ENCODE assay signal across 11 mouse cellular contexts in genomic region chr4:117587447-117587846, GRCm38 (mm10). TPM values are rescaled to one million over a fixed set of nuclear protein-coding genes. Genes with fewer than 3 reads are reported as not detected.
A peak's percentile ranks its signal among the peaks of the same experiment; 100 is the strongest.
DNase-seq lines count a peak whose midpoint lies in the region; ATAC-seq and TF ChIP-seq lines count a peak whose summit lies in the region.
"Had no signal": no experiment of that assay in that cellular context is flagged by ENCODE, and none has a peak within 500 bp of the region (broad histone marks: within the 10 kb centered on the region; RNA-seq: fewer than 3 reads in every experiment).

No protein-coding gene starts in this region.

- no peak overlapping the region for H3K4me2 ChIP-seq in kidney, postnatal 0 days (ENCODE audit: low read length)
- no peak overlapping the region for H3K4me2 ChIP-seq in kidney, embryonic 15.5 days
- no peak overlapping the region for H3K4me2 ChIP-seq in limb, embryonic 14.5 days (replicated peaks; ENCODE audit: low read depth, low read length, severe bottlenecking)
- H3K4me2 ChIP-seq: embryonic facial prominence, embryonic 13.5 days; neural tube, embryonic 12.5 days had no signal

- DNase-seq in cerebellum, postnatal 10 days: peak; percentile 49 to 59
- DNase-seq in cerebellum, adult 11-12 months: no peak
- peak; percentile 37 for DNase-seq in kidney, postnatal 0 days (ENCODE audit: low spot score)
- peak; percentile 66 for DNase-seq in brain, embryonic 14.5 days (ENCODE audit: low read depth)
- DNase-seq in limb, embryonic 14.5 days (ENCODE audit: low spot score): no peak
- no peak for DNase-seq in adrenal gland, adult 18-20 months (ENCODE audit: low spot score in 2 of 2)
- DNase-seq: kidney, adult 18-20 months had no signal

- H3K4me3 ChIP-seq in kidney, postnatal 0 days (replicated peaks; ENCODE audit: low read depth, low read length): no peak overlapping the region
- H3K4me3 ChIP-seq in kidney, embryonic 15.5 days (replicated peaks): no peak overlapping the region
- H3K4me3 ChIP-seq in limb, embryonic 14.5 days (replicated peaks; ENCODE audit: low read length): no peak overlapping the region
- H3K4me3 ChIP-seq: embryonic facial prominence, embryonic 13.5 days; neural tube, embryonic 12.5 days had no signal

- H3K4me1 ChIP-seq in kidney, postnatal 0 days (replicated peaks; ENCODE audit: insufficient read depth, low read length): no peaks in the 10 kb centered on the region
- H3K4me1 ChIP-seq in kidney, embryonic 15.5 days: no peaks in the 10 kb centered on the region
- H3K4me1 ChIP-seq in limb, embryonic 14.5 days (ENCODE audit: control insufficient read depth, insufficient read depth, low read length): peaks cover 6% of the 10 kb centered on the region

- TF ChIP-seq CTCF in kidney, postnatal 0 days (IDR thresholded peaks at IDR 0.05; ENCODE audit: low read depth): peak; percentile 64
- peak; percentile 50; the same call in 1 of the 2 replicates for TF ChIP-seq CTCF in brain, embryonic 14.5 days (IDR thresholded peaks at IDR 0.05; ENCODE audit: borderline replicate concordance, extremely low read depth, insufficient read depth, insufficient read length)

- no peak overlapping the region for H3K27ac ChIP-seq in kidney, postnatal 0 days
- no peak overlapping the region for H3K27ac ChIP-seq in kidney, embryonic 15.5 days
- no peak overlapping the region for H3K27ac ChIP-seq in limb, embryonic 14.5 days (replicated peaks; ENCODE audit: low read depth, low read length)
- H3K27ac ChIP-seq: embryonic facial prominence, embryonic 13.5 days; neural tube, embryonic 12.5 days had no signal

- ATAC-seq in kidney, postnatal 0 days (replicated peaks; ENCODE audit: low FRiP score, low read depth): no peak
- no peak for ATAC-seq in kidney, embryonic 15.5 days (replicated peaks; ENCODE audit: low FRiP score)
- peak; percentile 58; the same call in 1 of the 2 replicates for ATAC-seq in limb, embryonic 14.5 days (ENCODE audit: low FRiP score, low read depth)
- no peak for ATAC-seq in monocyte, adult 5-6 weeks (replicated peaks; ENCODE audit: insufficient number of reproducible peaks, low FRiP score, low TSS enrichment, poor library complexity, severe bottlenecking)

- no peaks in the 10 kb centered on the region for H3K9me3 ChIP-seq in kidney, postnatal 0 days (replicated peaks; ENCODE audit: low read length)
- H3K9me3 ChIP-seq in kidney, embryonic 15.5 days (replicated peaks): no peaks in the 10 kb centered on the region
- no peaks in the 10 kb centered on the region for H3K9me3 ChIP-seq in limb, embryonic 14.5 days (ENCODE audit: control insufficient read depth, low read length)
- H3K9me3 ChIP-seq: embryonic facial prominence, embryonic 13.5 days; neural tube, embryonic 12.5 days had no signal

- H3K9ac ChIP-seq in kidney, postnatal 0 days (ENCODE audit: low read depth, low read length): no peak overlapping the region
- H3K9ac ChIP-seq in kidney, embryonic 15.5 days: no peak overlapping the region
- H3K9ac ChIP-seq in limb, embryonic 14.5 days (ENCODE audit: low read depth, low read length, severe bottlenecking): no peak overlapping the region
- H3K9ac ChIP-seq: embryonic facial prominence, embryonic 13.5 days; neural tube, embryonic 12.5 days had no signal

- 29% methylated on average over 4 of the region's 4 CpGs for whole genome bisulfite sequencing in kidney, postnatal 0 days
- 56% methylated on average over 4 of the region's 4 CpGs for WGBS in kidney, embryonic 15.5 days
- 22% methylated on average over 4 of the region's 4 CpGs for WGBS in limb, embryonic 14.5 days

- H3K36me3 ChIP-seq in kidney, postnatal 0 days (ENCODE audit: insufficient read depth, low read length): peaks cover 43% of the 10 kb centered on the region
- peaks cover 86% of the 10 kb centered on the region for H3K36me3 ChIP-seq in kidney, embryonic 15.5 days
- peaks cover 74% of the 10 kb centered on the region for H3K36me3 ChIP-seq in limb, embryonic 14.5 days (ENCODE audit: control insufficient read depth, insufficient read depth, low read length)

- TF ChIP-seq POLR2A in brain, embryonic 14.5 days (IDR thresholded peaks at IDR 0.05; ENCODE audit: borderline replicate concordance, extremely low read depth, insufficient read depth, insufficient read length, poor library complexity, severe bottlenecking): no peak
- TF ChIP-seq POLR2A in limb, embryonic 14.5 days (IDR thresholded peaks at IDR 0.05; ENCODE audit: borderline replicate concordance, extremely low read depth, insufficient read depth, insufficient read length): no peak

- H3K27me3 ChIP-seq in kidney, postnatal 0 days (ENCODE audit: insufficient read depth, low read length): no peaks in the 10 kb centered on the region
- H3K27me3 ChIP-seq in kidney, embryonic 15.5 days: no peaks in the 10 kb centered on the region
- H3K27me3 ChIP-seq in limb, embryonic 14.5 days (ENCODE audit: control insufficient read depth, insufficient read depth, low read length): no peaks in the 10 kb centered on the region
- H3K27me3 ChIP-seq: embryonic facial prominence, embryonic 13.5 days; neural tube, embryonic 12.5 days had no signal

RNA-seq across cellular contexts. Expression of gene Eri3, which starts 37.3 kb away (rescaled TPM):
- 114 and 127 TPM in 2 replicates for polyA plus RNA-seq in kidney, postnatal 0 days (2015; fragmentation: Nextera tagmentation; extraction: Ambion mirVana)
- 146 and 149 TPM in 2 replicates for polyA plus RNA-seq in kidney, embryonic 15.5 days (2015; fragmentation: Nextera tagmentation; extraction: Ambion mirVana)
- polyA plus RNA-seq in brain, embryonic 14.5 days (2012; rRNA removed): 187 and 218 TPM in 2 replicates
- polyA plus RNA-seq in limb, embryonic 14.5 days (2012; rRNA removed): 155 and 194 TPM in 2 replicates
- polyA plus RNA-seq in limb, embryonic 14.5 days (2014; fragmentation: Nextera tagmentation; extraction: Ambion mirVana): 190 and 191 TPM in 2 replicates
- total RNA-seq in monocyte, adult 5-6 weeks (2017): 10.0 to 57.7 TPM (median 14.9 TPM) in 3 replicates
- 10 to 100 TPM; 57.5 to 61.4 TPM for total RNA-seq in adrenal gland, adult 18-20 months (2021)

Comparison
In these comparisons a context has a peak if more than half of its experiments do, and no peak if none do; other contexts are left out.
1. DNase-seq: peak in cerebellum, postnatal 10 days (2 of 2), kidney, postnatal 0 days (single experiment) and brain, embryonic 14.5 days (single experiment); none in cerebellum, adult 11-12 months (single experiment), limb, embryonic 14.5 days (single experiment) and adrenal gland, adult 18-20 months (0 of 2).